Mouse (Mus musculus) bone marrow macrophage, adult 2 months (primary cell): ENCODE measurements around the gene Nras.

Experiments used
- CTCF ChIP-seq: IDR thresholded peaks from 2 replicates; pipeline ENCODE4 v1.5.1; 2012; ENCODE audit warnings: low read depth, mild to moderate bottlenecking, low read length, moderate library complexity
- POLR2A ChIP-seq: IDR thresholded peaks from 2 replicates; pipeline ENCODE4 v1.6.1; 2012; ENCODE audit warnings: mild to moderate bottlenecking, low read depth, low read length, borderline replicate concordance

- no peak for TF ChIP-seq POLR2A
- TF ChIP-seq CTCF: no peak
These were observed 15.7 kb downstream of the Nras start, which contains the start of gene Ampd1 for GRCm38 (mm10) chr3:103073771-103074170.
